ENCODE assay signal across 8 mouse cellular contexts in genomic region chr2:73271459-73272161, GRCm38 (mm10). TPM values are rescaled to one million over a fixed set of nuclear protein-coding genes. Genes with fewer than 3 reads are reported as not detected.
DNase-seq lines count a peak whose midpoint lies in the region; ATAC-seq and TF ChIP-seq lines count a peak whose summit lies in the region.

Gene Sp9, plus strand, starts transcription at chr2:73271925.

- no peaks in the 10 kb centered on the region for H3K9me3 ChIP-seq in ES-Bruce4 (replicated peaks; ENCODE audit: control insufficient read depth, insufficient read depth, low read length, poor library complexity, severe bottlenecking)
- no peaks in the 10 kb centered on the region for H3K9me3 ChIP-seq in hindbrain, embryonic 11.5 days (ENCODE audit: control insufficient read depth, low read length)
- no peaks in the 10 kb centered on the region for H3K9me3 ChIP-seq in liver, embryonic 11.5 days (ENCODE audit: control insufficient read depth, low read length)
- H3K9me3 ChIP-seq in neural tube, embryonic 14.5 days (ENCODE audit: control insufficient read depth, low read length): no peaks in the 10 kb centered on the region

- TF ChIP-seq EP300 in ES-Bruce4 (IDR thresholded peaks at IDR 0.05; ENCODE audit: insufficient read depth, low read depth, low read length): no peak

- TF ChIP-seq POLR2A in ES-Bruce4 (IDR thresholded peaks at IDR 0.05; ENCODE audit: insufficient read depth, low read length): no peak
- no peak for TF ChIP-seq POLR2A in embryonic fibroblast, embryonic 13.5 days (IDR thresholded peaks at IDR 0.05; ENCODE audit: low read depth, low read length)

- H3K36me3 ChIP-seq in ES-Bruce4 (ENCODE audit: control insufficient read depth, insufficient read depth, low read length, poor library complexity, severe bottlenecking): no peaks in the 10 kb centered on the region
- H3K36me3 ChIP-seq in hindbrain, embryonic 11.5 days (ENCODE audit: control insufficient read depth, insufficient read depth, low read length): no peaks in the 10 kb centered on the region
- H3K36me3 ChIP-seq in liver, embryonic 11.5 days (ENCODE audit: control insufficient read depth, insufficient read depth, low read length): no peaks in the 10 kb centered on the region
- H3K36me3 ChIP-seq in neural tube, embryonic 14.5 days (ENCODE audit: control insufficient read depth, insufficient read depth, low read length): no peaks in the 10 kb centered on the region

- peak within 1 kb of the TSS; percentile 35 for H3K4me3 ChIP-seq in ES-Bruce4 (ENCODE audit: low read depth, low read length)
- H3K4me3 ChIP-seq in embryonic fibroblast, embryonic 13.5 days (ENCODE audit: insufficient read depth, low read length): peak within 1 kb of the TSS; percentile 11; the same call in 1 of the 2 replicates
- peak within 1 kb of the TSS; percentile 54 for H3K4me3 ChIP-seq in hindbrain, embryonic 11.5 days (ENCODE audit: low read depth, low read length)
- H3K4me3 ChIP-seq in liver, embryonic 11.5 days (ENCODE audit: low read depth, low read length): peak within 1 kb of the TSS; percentile 49
- H3K4me3 ChIP-seq in neural tube, embryonic 14.5 days (ENCODE audit: low read depth, low read length): peak within 1 kb of the TSS; percentile 31

- ATAC-seq in hindbrain, embryonic 11.5 days (ENCODE audit: low FRiP score): peak; percentile 87
- peak; percentile 49; the same call in 1 of the 2 replicates for ATAC-seq in liver, embryonic 11.5 days (replicated peaks; ENCODE audit: low FRiP score)
- ATAC-seq in neural tube, embryonic 14.5 days (ENCODE audit: low read depth): peak; percentile 74; the same call in 1 of the 2 replicates

- intact Hi-C loops in heart, postnatal 25 days (cut with DNase I): loop anchor here (5.0 to 10.0 kb wide), 5 partner anchors 297 to 1734 kb away; partner anchors contain the start of genes Hoxd13 and Pdk1

- DNase-seq in heart, adult 11 months: peak; percentile 91
- no peak for DNase-seq in heart, postnatal 25 days (ENCODE audit: low spot score)
- peak; percentile 90 for DNase-seq in hindbrain, embryonic 11.5 days (ENCODE audit: low spot score)
- DNase-seq in liver, embryonic 11.5 days (ENCODE audit: low spot score): peak; percentile 64
- DNase-seq in urinary bladder, postnatal 36 days (ENCODE audit: low spot score in 2 of 2): no peak

- H3K4me1 ChIP-seq in ES-Bruce4 (ENCODE audit: control insufficient read depth, insufficient read depth, low read length): no peaks in the 10 kb centered on the region
- H3K4me1 ChIP-seq in embryonic fibroblast, embryonic 13.5 days (ENCODE audit: control insufficient read depth, insufficient read depth, low read length): peaks cover 3% of the 10 kb centered on the region; the same call in 1 of the 2 replicates
- peaks cover 14% of the 10 kb centered on the region for H3K4me1 ChIP-seq in hindbrain, embryonic 11.5 days (replicated peaks; ENCODE audit: control insufficient read depth, insufficient read depth, low read length)
- peaks cover 23% of the 10 kb centered on the region for H3K4me1 ChIP-seq in liver, embryonic 11.5 days (replicated peaks; ENCODE audit: control insufficient read depth, insufficient read depth, low read length)
- peaks cover 16% of the 10 kb centered on the region for H3K4me1 ChIP-seq in neural tube, embryonic 14.5 days (ENCODE audit: control insufficient read depth, insufficient read depth, low read length)

- H3K4me2 ChIP-seq in hindbrain, embryonic 11.5 days (replicated peaks; ENCODE audit: low read depth, low read length): peak within 1 kb of the TSS; percentile 76
- H3K4me2 ChIP-seq in liver, embryonic 11.5 days: peak within 1 kb of the TSS; percentile 77
- peak within 1 kb of the TSS; percentile 41 for H3K4me2 ChIP-seq in neural tube, embryonic 14.5 days (ENCODE audit: low read depth, low read length)

- no peak within 1 kb of the TSS for H3K9ac ChIP-seq in ES-Bruce4 (ENCODE audit: low read depth, poor library complexity, severe bottlenecking)
- H3K9ac ChIP-seq in hindbrain, embryonic 11.5 days (ENCODE audit: low read depth, low read length): peak within 1 kb of the TSS; percentile 72
- H3K9ac ChIP-seq in liver, embryonic 11.5 days (ENCODE audit: low read depth, low read length): no peak within 1 kb of the TSS
- 0 out of 2 replicates have a peak within 1 kb of the TSS, but pooled peaks have one; percentile 11 for H3K9ac ChIP-seq in neural tube, embryonic 14.5 days (replicated peaks; ENCODE audit: low read depth, low read length)

- TF ChIP-seq CTCF in ES-Bruce4 (IDR thresholded peaks at IDR 0.05; ENCODE audit: low read depth, low read length): no peak
- TF ChIP-seq CTCF in embryonic fibroblast, embryonic 13.5 days (IDR thresholded peaks at IDR 0.05; ENCODE audit: borderline replicate concordance, insufficient read depth, low read length): no peak

- peaks cover 40% of the 10 kb centered on the region for H3K27me3 ChIP-seq in ES-Bruce4 (ENCODE audit: control insufficient read depth, insufficient read depth, low read length, poor library complexity, severe bottlenecking)
- H3K27me3 ChIP-seq in hindbrain, embryonic 11.5 days (ENCODE audit: control insufficient read depth, insufficient read depth, low read length): peaks cover 50% of the 10 kb centered on the region
- H3K27me3 ChIP-seq in liver, embryonic 11.5 days (replicated peaks; ENCODE audit: control insufficient read depth, insufficient read depth, low read length): peaks cover 92% of the 10 kb centered on the region
- H3K27me3 ChIP-seq in neural tube, embryonic 14.5 days (ENCODE audit: control insufficient read depth, insufficient read depth, low read length): peaks cover 45% of the 10 kb centered on the region

- H3K27ac ChIP-seq in ES-Bruce4 (ENCODE audit: insufficient read depth, low read length): no peak within 1 kb of the TSS
- no peak within 1 kb of the TSS for H3K27ac ChIP-seq in embryonic fibroblast, embryonic 13.5 days (ENCODE audit: insufficient read depth, low read length)
- H3K27ac ChIP-seq in hindbrain, embryonic 11.5 days (ENCODE audit: low read depth, low read length): peak within 1 kb of the TSS; percentile 19; the same call in 1 of the 2 replicates
- no peak within 1 kb of the TSS for H3K27ac ChIP-seq in liver, embryonic 11.5 days (ENCODE audit: low read depth, low read length)
- H3K27ac ChIP-seq in neural tube, embryonic 14.5 days (ENCODE audit: low read depth, low read length): no peak within 1 kb of the TSS; the same call in 1 of the 2 replicates

- under 1% methylated on average over 48 of the region's 48 CpGs for WGBS in hindbrain, embryonic 11.5 days
- WGBS in liver, embryonic 11.5 days: under 1% methylated on average over 48 of the region's 48 CpGs
- WGBS in neural tube, embryonic 14.5 days: under 1% methylated on average over 48 of the region's 48 CpGs

RNA-seq across cellular contexts. Expression of gene Sp9, which starts in this region (rescaled TPM):
- not detected for total RNA-seq in heart, postnatal 25 days (2021)
- not detected in 2 replicates for polyA plus RNA-seq in ES-Bruce4 (2011; ENCODE audit: insufficient read depth, insufficient read length, low read depth, missing spikeins)
- 0.46 and 0.50 TPM in 2 replicates for polyA plus RNA-seq in embryonic fibroblast, embryonic 13.5 days (2011; ENCODE audit: insufficient read length, low read depth, missing spikeins)
- polyA plus RNA-seq in hindbrain, embryonic 11.5 days (2014; fragmentation: Nextera tagmentation; extraction: Ambion mirVana): 3.0 and 3.7 TPM in 2 replicates
- 0.05 TPM in 1 of 2 replicates, not detected in the other for polyA plus RNA-seq in liver, embryonic 11.5 days (2014; fragmentation: Nextera tagmentation; extraction: Ambion mirVana)
- 1.5 TPM in 2 replicates for polyA plus RNA-seq in neural tube, embryonic 14.5 days (2014; fragmentation: Nextera tagmentation; extraction: Ambion mirVana)

Comparison
In these comparisons a context has a peak if more than half of its experiments do, and no peak if none do; other contexts are left out.
1. DNase-seq: peak in heart, adult 11 months (single experiment) and hindbrain, embryonic 11.5 days (single experiment); none in heart, postnatal 25 days (single experiment) and urinary bladder, postnatal 36 days (0 of 2).
2. Peak in DNase-seq, ATAC-seq, H3K4me3 ChIP-seq and H3K4me2 ChIP-seq in liver, embryonic 11.5 days; RNA of the gene not detected or under 1 TPM.
3. H3K9ac ChIP-seq: peak in hindbrain, embryonic 11.5 days (single experiment) and neural tube, embryonic 14.5 days (single experiment); none in ES-Bruce4 (single experiment) and liver, embryonic 11.5 days (single experiment).
4. Peak in every context shown above with its lines, with median percentiles within 50 percentile points of each other: H3K4me3 ChIP-seq, ATAC-seq and H3K4me2 ChIP-seq.